Comparison of ENCODE assay signal across 8 mouse cellular contexts in genomic region chr5:64289202-64290060, GRCm38 (mm10).
DNase-seq lines count a peak whose midpoint lies in the region; ATAC-seq and TF ChIP-seq lines count a peak whose summit lies in the region.

No protein-coding gene starts in this region.

- peaks cover 5% of the 10 kb centered on the region; the same call in 1 of the 2 replicates for H3K36me3 ChIP-seq in hindbrain, postnatal 0 days (ENCODE audit: insufficient read depth, low read length)

- no peaks in the 10 kb centered on the region for H3K4me1 ChIP-seq in hindbrain, postnatal 0 days (ENCODE audit: insufficient read depth, low read length)

- no peak overlapping the region for H3K4me2 ChIP-seq in hindbrain, postnatal 0 days (ENCODE audit: low read depth, low read length)

- no peak overlapping the region for H3K9ac ChIP-seq in hindbrain, postnatal 0 days (replicated peaks; ENCODE audit: low read length)

- no peaks in the 10 kb centered on the region for H3K27me3 ChIP-seq in hindbrain, postnatal 0 days (ENCODE audit: insufficient read depth, low read length)

- H3K27ac ChIP-seq in hindbrain, postnatal 0 days = peak overlapping the region; percentile 22; the same call in 1 of the 2 replicates

- peak; percentile 72 to 84 for DNase-seq in cerebellum, postnatal 25 days
- DNase-seq in gastrocnemius, adult 18-20 months (ENCODE audit: low spot score) = peak; percentile 94
- DNase-seq in hindbrain, postnatal 0 days (ENCODE audit: low spot score) = peak; percentile 94
- DNase-seq in left cerebral cortex, adult 18-20 months (ENCODE audit: low spot score in 2 of 2) = peak; percentile 76 to 81
- DNase-seq in lung, postnatal 4 days = peak; percentile 88 to 90
- DNase-seq in right cerebral cortex, adult 2 months (ENCODE audit: low spot score in 2 of 2) = peak; percentile 85 to 88
- DNase-seq in urinary bladder, postnatal 4 days (ENCODE audit: low spot score in 2 of 2) = peak; percentile 81 to 91

- 48% methylated on average over 5 of the region's 5 CpGs for WGBS in hindbrain, postnatal 0 days

- peak; percentile 94 for TF ChIP-seq CTCF in hindbrain, postnatal 0 days (IDR thresholded peaks at IDR 0.05; ENCODE audit: low read depth)

- H3K4me3 ChIP-seq in hindbrain, postnatal 0 days (ENCODE audit: low read length) = no peak overlapping the region

- no peaks in the 10 kb centered on the region for H3K9me3 ChIP-seq in hindbrain, postnatal 0 days (ENCODE audit: low read length)

- peak; percentile 63 for ATAC-seq in activated CD4-positive, CD25-positive, alpha-beta regulatory T cell, adult 4 months
- peak; percentile 77 for ATAC-seq in hindbrain, postnatal 0 days
